Mouse (Mus musculus): ENCODE results near the gene Dapp1.

Dapp1 gene

DNA sequence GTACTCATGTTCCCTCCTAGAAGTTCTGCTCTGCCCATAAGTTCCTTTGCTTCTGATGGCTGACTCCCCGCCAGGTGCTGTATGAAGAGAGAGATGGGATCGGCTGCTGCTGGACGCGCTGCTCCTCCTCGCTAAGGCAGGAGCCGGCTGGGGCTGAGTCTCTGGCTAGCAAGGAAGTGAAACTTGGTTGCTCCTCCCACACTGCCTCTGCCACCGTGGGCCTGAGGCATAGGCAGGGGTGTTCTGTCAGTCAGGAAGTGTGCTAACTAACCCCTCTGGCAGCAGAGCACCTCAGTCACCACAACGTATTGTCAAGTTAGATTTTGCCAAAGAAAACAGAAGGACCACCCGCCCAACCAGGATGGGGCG lies at the start of gene Dapp1:
Dapp1 (minus strand) TSS at position 164 of the 369 bp plus-strand sequence.
- DNase-seq (ENCODE audit: low read depth, low spot score), result peak; percentile 62

DNA sequence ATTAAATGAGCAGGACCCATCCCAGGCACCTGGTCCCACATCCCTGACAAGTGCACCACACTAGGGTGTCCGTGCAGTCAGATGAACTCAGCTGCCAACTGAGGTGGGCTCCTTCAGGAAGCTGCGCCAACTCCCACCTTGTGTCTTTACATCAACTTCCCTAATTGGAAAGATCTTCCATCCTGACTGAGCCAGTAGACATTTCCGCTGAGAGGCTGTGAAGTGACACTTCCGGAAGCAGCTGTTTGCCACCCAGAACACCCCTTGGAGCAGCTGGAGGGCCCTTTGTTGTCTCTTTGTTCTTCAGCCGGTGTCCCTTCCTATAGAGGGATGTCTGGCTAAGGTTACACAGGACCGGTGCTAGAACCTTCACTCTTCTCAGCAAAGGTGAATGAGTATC lies 49.2 kb upstream of the Dapp1 start:
- DNase-seq (ENCODE audit: low read depth, low spot score), result no peak

- DNase-seq (ENCODE audit: low read depth, low spot score), result peak; percentile 89
Measured at GRCm38 (mm10) chr3:138029351-138029750, 48.0 kb upstream of the Dapp1 start.

GRCm38 (mm10) chr3:138027575-138028362 lies 46.4 kb upstream of the Dapp1 start:
- no peak for DNase-seq (ENCODE audit: low read depth, low spot score)

DNA sequence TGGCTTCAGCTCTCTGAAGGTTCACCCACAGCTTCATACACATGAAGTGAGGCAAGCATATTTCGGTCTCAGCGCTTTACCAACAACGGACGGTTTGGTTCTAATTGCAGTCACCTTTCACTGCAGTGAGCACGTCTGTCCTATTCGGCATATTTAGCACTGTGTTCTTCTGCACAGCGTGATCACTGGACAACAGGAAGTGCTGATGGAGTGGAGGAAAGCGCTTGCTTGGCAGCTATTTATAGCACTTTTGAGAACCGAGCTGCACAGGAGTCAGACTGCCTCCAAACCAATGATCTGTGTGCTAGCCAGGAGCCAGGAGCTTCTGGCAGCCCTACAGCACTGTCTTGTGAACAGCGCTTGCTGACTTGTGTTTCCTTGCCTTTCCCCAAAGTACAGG lies 44.9 kb upstream of the Dapp1 start:
- DNase-seq (ENCODE audit: low read depth, low spot score), result peak; percentile 94

DNA sequence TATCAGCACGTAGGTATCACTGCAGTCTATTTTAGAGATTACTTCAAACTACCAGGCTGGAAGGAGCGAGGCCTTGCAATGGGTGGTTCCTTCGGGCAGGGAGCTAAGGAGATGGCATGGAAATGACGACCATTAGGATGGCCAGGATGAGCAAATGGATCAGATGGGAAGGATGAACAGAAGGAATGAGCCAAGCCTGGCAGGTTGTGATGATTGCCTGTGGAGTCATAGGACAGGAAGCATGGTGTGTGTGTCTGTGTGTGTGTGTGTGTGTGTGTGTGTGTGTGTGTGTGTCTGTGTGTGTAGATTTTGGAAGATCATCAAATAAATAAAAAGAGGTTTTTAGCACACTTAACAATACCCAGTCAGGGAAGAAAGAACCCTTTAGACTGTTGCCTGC lies 41.3 kb upstream of the Dapp1 start:
- DNase-seq (ENCODE audit: low read depth, low spot score), result no peak

- no peak for DNase-seq (ENCODE audit: low read depth, low spot score)
Measured at GRCm38 (mm10) chr3:138022003-138022402, 40.7 kb upstream of the Dapp1 start.

DNA sequence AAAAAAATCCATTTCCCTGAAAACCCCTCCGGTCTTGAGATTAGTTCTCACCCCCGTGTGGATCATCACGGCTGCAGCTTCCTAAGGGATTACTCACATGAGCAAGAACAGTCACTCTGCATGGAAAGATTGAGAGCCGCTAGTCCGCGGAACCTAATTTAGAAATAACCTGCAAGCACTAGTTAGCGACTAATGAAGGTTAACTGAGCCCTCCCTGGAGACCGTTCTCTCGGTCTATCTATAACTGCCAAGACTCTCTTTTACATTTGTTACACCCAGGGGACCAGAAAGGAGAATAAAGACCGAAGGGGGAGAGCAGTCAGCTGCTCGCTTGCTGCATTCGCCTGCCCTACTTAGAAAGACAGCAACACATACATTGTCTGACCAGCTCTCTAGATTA lies 35.5 kb upstream of the Dapp1 start:
- peak; percentile 52 for DNase-seq (ENCODE audit: low read depth, low spot score)

GRCm38 (mm10) chr3:138014725-138015124 lies 33.4 kb upstream of the Dapp1 start:
- no peak for DNase-seq (ENCODE audit: low read depth, low spot score)

DNA sequence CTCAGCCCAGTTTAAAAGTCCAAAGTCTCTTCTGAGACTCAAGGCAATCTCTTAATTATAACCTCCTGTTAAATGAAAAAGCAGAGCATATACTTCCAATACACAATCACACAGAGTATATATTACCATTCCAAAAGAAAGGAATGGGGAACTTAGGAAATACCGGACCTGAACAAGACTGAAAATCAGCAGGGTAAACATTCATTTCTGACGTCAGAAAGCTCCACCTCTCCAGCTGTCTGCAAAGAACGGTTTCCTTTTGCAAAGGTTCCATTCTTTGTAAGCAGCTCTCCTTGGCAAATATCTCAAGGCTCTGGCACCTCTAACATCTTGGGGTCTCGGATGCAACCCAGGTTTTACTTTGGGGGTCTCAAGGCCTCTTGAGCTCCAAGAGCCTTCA lies 31.0 kb upstream of the Dapp1 start:
- DNase-seq (ENCODE audit: low read depth, low spot score), result no peak

DNA sequence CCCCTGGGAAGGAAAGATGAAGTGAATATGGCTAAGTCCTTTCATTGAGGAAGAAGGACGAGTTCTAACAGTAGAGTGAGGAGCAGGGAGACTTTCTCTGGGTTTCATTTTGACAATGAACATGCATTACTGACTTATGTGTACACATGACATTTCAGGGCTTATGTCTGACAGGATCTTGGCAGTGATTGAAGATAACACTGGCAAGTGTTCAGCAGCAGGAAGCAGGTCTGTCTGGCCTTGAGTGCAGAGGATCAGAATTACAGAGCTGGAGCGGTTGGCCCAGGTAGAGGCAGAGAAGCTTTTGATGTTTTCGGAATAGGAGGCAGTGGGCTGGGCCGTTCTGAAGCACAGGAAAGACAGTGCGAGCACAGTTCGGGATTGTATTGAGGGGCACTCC lies 26.8 kb upstream of the Dapp1 start:
- no peak for DNase-seq (ENCODE audit: low read depth, low spot score)

DNA sequence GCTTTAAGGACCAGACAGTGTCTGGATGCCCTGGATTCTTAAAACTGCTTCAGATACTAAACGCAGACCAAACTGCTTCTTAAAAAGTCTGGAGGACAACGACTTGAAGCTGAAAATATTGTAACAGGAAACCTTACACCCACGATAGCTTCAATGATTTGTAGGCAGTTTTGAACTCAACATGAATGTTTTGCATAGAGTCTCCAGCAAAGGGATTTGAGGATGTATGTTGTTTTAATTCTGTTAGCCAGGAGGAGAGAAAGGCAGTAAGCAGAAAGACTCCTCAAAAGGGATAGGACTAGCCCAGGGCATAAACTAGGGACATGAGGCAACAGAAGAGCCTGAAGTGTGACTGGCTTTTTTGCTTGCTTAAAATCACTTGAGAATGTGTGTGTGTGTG lies 25.6 kb upstream of the Dapp1 start:
- no peak for DNase-seq (ENCODE audit: low read depth, low spot score)

DNA sequence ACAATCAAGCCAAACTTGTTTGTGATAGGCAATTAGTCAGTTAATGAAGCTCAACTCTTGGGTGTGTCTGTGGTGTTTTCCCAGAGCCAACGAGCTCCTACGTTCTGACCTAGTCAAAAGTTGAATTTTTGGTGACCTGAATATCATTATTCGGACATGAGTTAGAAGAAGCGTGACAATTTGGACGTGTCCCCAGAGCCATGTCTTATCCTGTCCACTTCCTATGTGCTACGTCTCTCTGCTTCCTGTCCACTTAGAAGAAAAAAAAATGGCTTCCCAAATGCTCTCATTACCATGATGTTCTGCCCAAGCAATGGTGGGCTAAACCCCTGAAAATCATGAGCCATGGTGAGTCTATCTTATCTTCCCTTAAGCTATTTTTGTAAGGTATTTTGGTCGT lies 21.9 kb upstream of the Dapp1 start:
- no peak for DNase-seq (ENCODE audit: low read depth, low spot score)

- no peak for DNase-seq (ENCODE audit: low read depth, low spot score)
Measured at GRCm38 (mm10) chr3:138002545-138002944, 21.2 kb upstream of the Dapp1 start.

DNA sequence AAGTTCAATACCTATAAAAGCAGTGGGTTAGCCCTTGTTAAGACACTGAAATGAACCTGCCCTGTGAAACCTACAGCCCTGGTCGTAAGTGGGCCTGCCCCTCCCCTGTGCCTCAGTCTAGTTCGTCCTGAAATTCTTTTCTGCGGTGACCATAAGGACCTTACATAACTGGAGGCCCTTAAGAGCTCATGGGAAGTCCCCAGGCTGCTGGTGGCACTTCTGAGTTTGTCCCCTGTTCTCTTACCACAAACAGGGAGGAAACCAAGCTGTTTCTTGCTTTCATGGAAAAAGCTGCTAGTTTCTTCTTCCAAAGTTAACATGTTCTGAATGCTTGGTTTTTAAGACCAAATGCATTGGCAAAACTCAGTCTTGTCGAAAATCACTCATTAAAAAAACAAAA lies 20.5 kb upstream of the Dapp1 start:
- DNase-seq (ENCODE audit: low read depth, low spot score), result no peak

GRCm38 (mm10) chr3:138000724-138001069 lies 19.4 kb upstream of the Dapp1 start:
- DNase-seq (ENCODE audit: low read depth, low spot score), result peak; percentile 82

- DNase-seq (ENCODE audit: low read depth, low spot score), result no peak
Measured at GRCm38 (mm10) chr3:138000062-138000723, 18.8 kb upstream of the Dapp1 start.

- no peak for DNase-seq (ENCODE audit: low read depth, low spot score)
Measured at GRCm38 (mm10) chr3:137999224-137999790, 18.0 kb upstream of the Dapp1 start.

DNA sequence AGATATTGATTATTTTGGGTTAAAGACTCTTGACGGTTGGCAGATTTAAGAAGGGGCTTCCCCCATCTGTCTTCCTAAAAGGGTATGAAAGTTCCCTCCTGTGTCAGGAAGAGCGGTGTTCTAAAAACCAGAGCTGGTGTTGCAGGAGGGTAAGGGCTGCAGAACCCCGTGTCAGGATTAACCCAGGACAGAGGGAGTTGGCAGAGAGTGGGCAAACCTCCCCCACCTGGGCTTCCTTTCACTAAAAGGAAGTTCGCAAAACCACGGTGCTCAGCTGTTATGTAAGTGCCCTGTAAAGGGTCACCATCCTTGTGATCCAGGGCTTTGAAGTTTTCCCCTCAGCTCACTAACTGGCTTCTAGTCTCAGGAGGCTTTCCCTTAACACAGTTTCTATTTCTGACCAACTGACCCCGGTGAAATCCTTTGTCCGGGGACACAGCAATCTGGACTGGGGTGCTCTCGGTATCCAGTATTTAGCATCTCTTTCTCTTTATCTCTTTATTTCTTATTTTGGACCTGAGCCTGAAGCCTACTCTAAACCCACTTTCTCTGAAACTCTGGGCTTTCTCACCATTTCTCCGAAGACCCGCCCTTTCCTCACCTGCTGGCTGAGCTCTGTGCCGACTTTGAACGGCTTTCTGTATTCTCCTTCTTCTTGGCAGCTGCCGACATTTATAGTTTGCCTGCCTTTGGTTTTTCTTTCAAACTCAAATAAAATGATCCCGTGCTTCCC lies 17.3 kb upstream of the Dapp1 start:
- DNase-seq (ENCODE audit: low read depth, low spot score), result no peak

DNA sequence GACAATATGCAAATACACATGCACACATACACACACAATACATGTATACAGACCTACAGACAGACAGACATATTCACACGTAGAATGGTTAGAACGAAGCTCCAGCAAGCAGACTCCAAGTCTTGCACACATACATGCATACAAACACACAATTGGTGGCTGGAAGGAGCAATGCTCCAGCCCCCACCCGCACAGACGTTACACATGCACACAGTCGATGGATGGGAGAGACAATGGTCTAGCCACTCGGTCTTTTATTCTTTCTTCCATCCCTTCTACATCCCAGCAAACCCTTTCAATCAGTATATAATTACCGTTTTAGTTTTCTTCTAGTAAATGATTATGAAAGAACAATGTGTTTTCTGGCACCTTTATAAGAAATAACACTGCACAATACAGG lies 14.1 kb upstream of the Dapp1 start:
- no peak for DNase-seq (ENCODE audit: low read depth, low spot score)

DNA sequence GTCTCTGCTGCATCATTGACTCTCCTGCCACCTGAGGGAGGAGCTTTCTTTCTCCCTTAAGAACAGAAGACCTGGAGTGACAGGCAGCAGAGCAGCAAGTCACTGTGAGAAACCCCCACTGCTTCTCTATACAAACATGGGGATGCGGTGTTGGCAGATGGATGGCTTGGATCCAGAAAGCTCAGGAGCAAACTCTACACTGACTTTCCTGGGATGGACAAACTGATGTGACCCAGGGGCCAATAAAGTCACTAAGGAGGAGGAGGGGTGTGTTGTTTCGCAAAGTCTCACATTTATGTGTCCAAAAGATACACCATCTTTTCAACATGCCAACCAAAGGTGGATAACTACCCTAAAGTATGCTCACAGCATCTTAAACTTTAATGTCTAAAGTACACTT lies 12.9 kb upstream of the Dapp1 start:
- DNase-seq (ENCODE audit: low read depth, low spot score), result no peak

GRCm38 (mm10) chr3:137992366-137992765 lies 11.0 kb upstream of the Dapp1 start:
- no peak for DNase-seq (ENCODE audit: low read depth, low spot score)
